Mouse (Mus musculus) erythroblast, embryonic 14.5 days (primary cell): ENCODE results near the gene Znrf3. TPM values are rescaled to one million over a fixed set of nuclear protein-coding genes. Genes with fewer than 3 reads are reported as not detected.

Source experiments
- H3K27me3 ChIP-seq: 2 replicates; pipeline ENCODE4 v1.6.1; 2012; ENCODE audit warnings: inconsistent platforms; ENCODE audit not compliant: control insufficient read depth
- H3K36me3 ChIP-seq: 2 replicates; pipeline ENCODE4 v1.6.1; 2012; ENCODE audit warnings: mild to moderate bottlenecking, inconsistent platforms; ENCODE audit not compliant: control insufficient read depth
- H3K4me1 ChIP-seq: 2 replicates; pipeline ENCODE4 v1.6.1; 2012; ENCODE audit warnings: inconsistent platforms; ENCODE audit not compliant: control insufficient read depth
- H3K4me3 ChIP-seq: replicated peaks from 2 replicates; pipeline ENCODE3; 2012; ENCODE audit warnings: moderate library complexity, mild to moderate bottlenecking, inconsistent platforms
- H3K9me3 ChIP-seq: 2 replicates; pipeline ENCODE4 v1.6.1; 2012; ENCODE audit warnings: low read length, inconsistent platforms, mixed read lengths; ENCODE audit not compliant: control insufficient read depth
- GATA1 ChIP-seq: IDR thresholded peaks from 2 replicates; pipeline ENCODE4 v1.6.1; 2012; ENCODE audit warnings: low read length, inconsistent platforms, mixed read lengths
- TAL1 ChIP-seq: IDR thresholded peaks from 3 replicates; pipeline ENCODE4 v1.6.1; 2012; ENCODE audit warnings: low read length, inconsistent platforms, mixed read lengths
- polyA plus RNA-seq: library from polyadenylated mRNA; stranded (reverse); fragments of >175 nt; gene quantifications from 2 replicates; pipeline ENCODE4 v1.2.3, GENCODE M21; 2012

Znrf3 gene
- polyA plus RNA-seq, 1 experiment: 0.10 TPM

DNA sequence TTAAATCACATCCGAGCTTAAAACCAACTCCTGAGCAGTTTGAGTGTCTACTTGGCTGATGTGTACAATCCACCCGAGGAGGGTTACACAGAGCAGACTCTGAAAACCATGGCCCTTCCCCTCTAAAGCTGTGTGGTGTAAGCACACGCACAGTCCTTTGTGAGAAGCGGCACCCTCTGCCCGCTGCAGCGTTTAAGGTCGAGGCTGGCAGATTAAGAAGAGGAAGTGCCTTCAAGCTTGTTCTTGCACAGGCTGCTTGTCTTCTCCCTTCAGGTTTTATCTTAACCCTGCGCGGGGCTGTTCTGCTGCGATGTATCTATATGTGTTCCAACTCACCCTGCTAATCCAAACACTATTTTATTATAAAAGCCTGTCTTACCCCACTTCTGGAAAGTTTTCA, 75.5 kb downstream of the Znrf3 start:
- H3K4me1 ChIP-seq: peaks cover 2% of the 10 kb centered on the region; the same call in 1 of the 2 replicates
- H3K4me3 ChIP-seq: no peak overlapping the region
- no peaks in the 10 kb centered on the region for H3K36me3 ChIP-seq
- no peaks in the 10 kb centered on the region for H3K27me3 ChIP-seq
- no peak for TF ChIP-seq GATA1
- no peak for TF ChIP-seq TAL1
- no peaks in the 10 kb centered on the region for H3K9me3 ChIP-seq

DNA sequence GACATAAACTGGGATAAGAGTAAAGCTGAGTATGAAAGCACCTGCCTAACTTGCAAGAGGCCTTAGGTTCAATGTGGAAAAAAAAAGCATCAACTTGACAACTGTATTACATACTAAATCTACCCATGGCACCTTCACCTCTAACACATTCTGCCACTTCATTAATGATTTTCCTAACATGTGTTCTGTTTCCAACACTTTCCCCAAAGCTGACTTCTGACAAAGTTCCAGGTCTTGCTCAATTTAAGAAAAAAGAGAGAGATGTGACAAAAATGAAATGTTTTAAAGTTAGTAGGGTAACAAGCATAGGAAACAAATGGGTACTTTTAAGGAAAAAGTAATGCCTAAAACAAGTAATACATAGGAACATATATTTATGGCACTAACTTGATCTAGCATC, 76.2 kb downstream of the Znrf3 start:
- no peaks in the 10 kb centered on the region for H3K9me3 ChIP-seq
- no peaks in the 10 kb centered on the region for H3K36me3 ChIP-seq
- H3K4me1 ChIP-seq: peaks cover 2% of the 10 kb centered on the region; the same call in 1 of the 2 replicates
- no peak for TF ChIP-seq TAL1
- H3K4me3 ChIP-seq: no peak overlapping the region
- no peaks in the 10 kb centered on the region for H3K27me3 ChIP-seq

DNA sequence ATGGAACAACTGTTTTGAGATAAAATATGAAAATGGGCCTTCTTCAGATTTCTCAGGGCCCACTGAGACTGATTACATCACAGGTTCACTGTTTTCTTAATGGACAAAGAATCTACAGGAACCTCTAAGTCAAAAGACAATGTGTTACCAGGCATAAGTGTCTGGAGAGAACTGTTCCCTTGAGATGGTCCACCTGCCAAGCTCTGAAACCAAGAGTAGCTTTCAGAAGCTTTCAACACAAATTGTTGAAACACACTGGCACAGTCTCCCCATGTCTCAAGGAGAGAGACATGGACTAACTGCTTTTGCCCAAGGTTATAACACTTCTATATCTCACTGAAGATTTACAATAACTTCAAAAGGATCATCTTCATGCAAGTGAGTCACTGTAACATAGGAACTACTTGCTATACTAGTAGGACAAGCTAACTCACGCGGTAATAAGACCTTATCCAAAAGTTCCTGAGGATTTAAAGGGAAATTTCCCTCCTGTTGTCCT, 89.3 kb downstream of the Znrf3 start:
- no peaks in the 10 kb centered on the region for H3K27me3 ChIP-seq
- H3K36me3 ChIP-seq: no peaks in the 10 kb centered on the region
- H3K9me3 ChIP-seq: no peaks in the 10 kb centered on the region
- H3K4me1 ChIP-seq: peaks cover 8% of the 10 kb centered on the region
- H3K4me3 ChIP-seq: no peak overlapping the region
- TF ChIP-seq TAL1: no peak
- TF ChIP-seq GATA1: no peak

GRCm38 (mm10) chr11:5354753-5355152, 89.9 kb downstream of the Znrf3 start:
- H3K9me3 ChIP-seq: no peaks in the 10 kb centered on the region
- H3K27me3 ChIP-seq: no peaks in the 10 kb centered on the region
- H3K4me1 ChIP-seq: peaks cover 8% of the 10 kb centered on the region

DNA sequence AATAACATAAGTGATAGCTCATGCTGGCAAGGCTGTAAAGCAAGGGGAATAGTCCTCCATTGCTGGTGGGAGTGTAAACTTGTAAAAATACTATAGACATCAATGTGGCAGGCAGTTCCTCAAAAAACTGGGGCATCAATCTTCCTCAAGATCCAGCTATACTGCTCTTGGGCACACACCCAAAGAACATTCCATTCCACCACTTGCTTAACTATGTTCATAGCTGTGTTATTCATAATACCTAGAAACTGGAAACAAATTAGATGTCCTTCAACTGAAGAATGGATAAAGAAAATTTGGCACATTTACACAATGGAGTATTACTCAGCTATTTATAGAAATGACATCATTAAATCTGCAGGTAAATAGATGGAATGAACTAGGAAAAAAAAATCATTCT, 91.6 kb downstream of the Znrf3 start:
- Histone ChIP-seq H3K4me3 (no peak overlapping the region), H3K9me3 (no peaks in the 10 kb centered on the region), H3K4me1 (peaks cover 8% of the 10 kb centered on the region), H3K36me3 (no peaks in the 10 kb centered on the region), H3K27me3 (no peaks in the 10 kb centered on the region)
- no peak for TF ChIP-seq TAL1
- no peak for TF ChIP-seq GATA1

More at GRCm38 (mm10) chr11:5354753-5355152, 89.9 kb downstream of the Znrf3 start:
- TF ChIP-seq GATA1: no peak
- no peak for TF ChIP-seq TAL1
- Histone ChIP-seq H3K36me3 (no peaks in the 10 kb centered on the region), H3K4me3 (no peak overlapping the region)

DNA sequence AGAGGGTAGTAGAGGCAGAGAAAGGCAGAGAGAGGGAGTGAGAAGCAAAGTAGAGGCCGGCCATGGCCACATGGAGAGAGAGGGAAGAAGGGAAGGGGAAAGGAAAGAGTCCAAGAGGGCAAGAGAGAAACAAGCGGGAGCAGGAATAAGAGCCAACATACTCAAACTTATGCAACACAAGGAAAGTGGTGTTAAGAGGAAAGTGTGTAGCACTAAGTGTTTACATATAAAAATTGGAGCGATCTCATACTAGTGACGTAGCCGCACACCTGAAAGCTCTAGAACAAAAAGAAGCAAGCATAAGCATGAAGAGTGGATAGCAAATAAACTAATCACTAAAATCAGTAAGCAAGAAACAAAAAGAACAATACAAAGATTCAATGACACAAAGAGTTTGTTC, 95.2 kb downstream of the Znrf3 start:
- Histone ChIP-seq H3K36me3 (no peaks in the 10 kb centered on the region), H3K4me3 (no peak overlapping the region), H3K27me3 (no peaks in the 10 kb centered on the region), H3K9me3 (no peaks in the 10 kb centered on the region), H3K4me1 (peaks cover 5% of the 10 kb centered on the region)
- TF ChIP-seq TAL1 (no peak), GATA1 (no peak)

DNA sequence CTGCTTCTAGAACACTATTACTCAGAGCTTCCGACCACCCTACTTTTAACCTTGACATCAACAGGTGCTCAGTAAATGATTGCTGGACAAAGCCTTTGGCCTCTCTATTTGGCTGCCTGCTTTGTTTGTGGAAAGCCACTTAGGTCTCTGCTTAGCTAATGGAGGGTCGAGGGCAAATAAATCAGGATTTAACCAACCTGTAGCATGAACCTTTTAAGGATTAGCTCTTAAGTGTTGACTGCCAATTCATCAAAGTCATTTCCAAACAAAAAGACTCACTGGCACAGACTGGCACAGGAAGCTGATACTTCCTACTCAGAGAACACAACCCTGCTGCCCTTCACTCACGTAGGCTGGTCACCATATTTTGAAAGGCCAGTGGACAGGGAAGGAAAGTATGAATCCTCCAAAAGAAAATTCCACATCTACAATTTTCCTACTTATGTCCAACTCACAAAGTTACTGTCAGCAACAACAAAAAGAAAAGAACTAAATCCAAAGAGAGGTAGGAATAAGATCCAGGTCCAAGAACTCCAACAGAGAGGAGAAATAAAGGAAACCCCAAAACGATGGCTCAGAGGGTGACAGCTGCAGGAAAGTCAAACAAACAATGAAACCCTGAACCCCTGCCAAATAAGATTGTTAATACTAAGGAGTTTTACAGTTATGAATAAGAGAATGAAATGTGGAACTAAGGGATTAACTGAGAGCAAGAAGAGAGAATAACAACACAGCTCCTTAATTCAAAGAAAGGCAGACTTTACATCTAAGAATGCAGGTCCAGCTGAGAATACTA, 97.6 kb downstream of the Znrf3 start:
- TF ChIP-seq GATA1: no peak
- H3K4me3 ChIP-seq: no peak overlapping the region
- no peaks in the 10 kb centered on the region for H3K9me3 ChIP-seq
- H3K36me3 ChIP-seq: no peaks in the 10 kb centered on the region
- 0 out of 2 replicates have a peak, but pooled peaks cover 2% of the 10 kb centered on the region for H3K4me1 ChIP-seq
- H3K27me3 ChIP-seq: no peaks in the 10 kb centered on the region

DNA sequence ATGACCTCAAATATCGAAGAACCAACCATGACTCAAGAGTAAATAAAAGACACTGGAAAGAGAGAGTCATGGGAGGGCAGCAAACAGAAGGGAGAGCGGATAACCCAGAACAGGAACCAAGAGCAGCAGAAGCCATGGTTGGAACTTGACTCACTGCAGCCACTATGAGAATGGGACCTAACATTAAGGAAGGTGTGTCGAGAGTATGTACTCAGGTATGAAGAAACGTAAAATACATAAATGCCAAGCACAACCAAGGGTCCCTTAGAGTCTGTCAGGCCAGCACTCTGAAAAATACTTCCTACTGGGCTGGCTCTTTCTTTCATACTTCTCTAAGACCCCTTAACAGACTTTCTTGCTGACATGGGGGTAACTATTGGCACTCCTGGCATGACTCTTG, 100.9 kb downstream of the Znrf3 start:
- H3K27me3 ChIP-seq: no peaks in the 10 kb centered on the region
- no peak for TF ChIP-seq TAL1
- H3K4me1 ChIP-seq: no peaks in the 10 kb centered on the region
- no peaks in the 10 kb centered on the region for H3K9me3 ChIP-seq
- H3K4me3 ChIP-seq: no peak overlapping the region
- no peaks in the 10 kb centered on the region for H3K36me3 ChIP-seq

DNA sequence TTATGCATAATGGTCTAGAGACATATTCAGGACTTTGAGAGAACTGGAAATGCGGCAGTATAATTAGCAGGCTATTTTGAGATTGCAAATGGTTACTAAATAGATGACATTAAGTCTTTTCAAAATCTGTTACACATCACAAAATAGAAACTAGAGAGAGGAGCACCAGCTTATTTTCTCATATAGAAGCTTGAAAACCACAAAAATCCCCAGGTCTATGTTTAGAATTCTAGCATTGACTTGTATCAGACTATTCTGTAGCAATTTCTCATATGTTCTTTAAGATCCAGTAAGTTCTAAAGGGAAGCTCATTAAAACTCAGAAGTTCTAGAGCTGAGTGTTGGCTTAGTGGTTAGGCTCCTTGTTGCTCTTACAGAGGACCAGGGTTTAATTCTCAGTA, 104.9 kb downstream of the Znrf3 start:
- no peaks in the 10 kb centered on the region for H3K27me3 ChIP-seq
- H3K4me1 ChIP-seq: no peaks in the 10 kb centered on the region
- H3K36me3 ChIP-seq: peaks cover 2% of the 10 kb centered on the region; the same call in 1 of the 2 replicates
- H3K4me3 ChIP-seq: no peak overlapping the region
- TF ChIP-seq TAL1 (no peak), GATA1 (no peak)
- H3K9me3 ChIP-seq: no peaks in the 10 kb centered on the region

- peaks cover 4% of the 10 kb centered on the region for H3K36me3 ChIP-seq
- no peak for TF ChIP-seq TAL1
- no peak for TF ChIP-seq GATA1
- H3K9me3 ChIP-seq: no peaks in the 10 kb centered on the region
- H3K4me3 ChIP-seq: no peak overlapping the region
- H3K4me1 ChIP-seq: no peaks in the 10 kb centered on the region
- H3K27me3 ChIP-seq: no peaks in the 10 kb centered on the region
Measured at GRCm38 (mm10) chr11:5336852-5337251, 107.8 kb downstream of the Znrf3 start.
